Mouse (Mus musculus) R1 (cell line): ENCODE data around the gene Tspan2.
A peak's percentile ranks its signal among the peaks of the same experiment; 100 is the strongest.

Source experiments
- DNase-seq: peaks from one replicate; pipeline ENCODE4 v3.0.0-alpha.2; 2018; ENCODE audit warnings: low read depth, low spot score

Gene Tspan2

DNA sequence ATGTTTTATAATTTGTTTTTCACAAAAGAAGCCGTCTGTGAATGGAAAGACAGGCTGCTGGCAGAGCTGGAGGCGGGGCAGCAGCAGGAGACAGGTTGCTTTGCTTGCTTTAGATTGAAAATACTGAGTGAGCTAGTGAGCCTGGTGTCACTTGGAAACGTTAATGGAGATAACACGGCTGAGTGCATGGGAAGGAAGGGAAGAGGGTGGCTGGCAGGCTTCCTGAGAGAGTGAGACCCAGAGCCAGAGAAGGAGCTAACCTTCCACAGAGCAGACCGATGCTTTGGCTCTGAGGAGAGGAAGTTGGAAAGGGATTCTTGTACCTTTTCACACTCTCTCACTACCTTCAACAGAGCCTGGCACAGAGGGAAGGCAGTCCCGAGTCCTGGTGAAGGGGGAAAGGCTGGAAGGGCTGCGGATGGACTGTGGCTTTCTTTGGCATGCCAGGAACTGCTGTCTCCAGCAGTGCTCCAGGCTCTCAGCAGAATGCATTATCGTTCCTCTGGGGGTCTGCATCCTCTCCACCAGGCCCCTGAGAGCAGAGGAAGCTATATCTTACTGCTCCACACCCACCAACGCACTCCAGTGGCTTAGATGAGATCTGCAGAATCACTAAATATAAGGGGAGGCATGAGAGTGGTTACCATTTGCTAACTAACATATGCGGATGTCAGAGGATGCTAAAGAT is 29.5 kb downstream of the Tspan2 start:
- DNase-seq, result no peak

DNA sequence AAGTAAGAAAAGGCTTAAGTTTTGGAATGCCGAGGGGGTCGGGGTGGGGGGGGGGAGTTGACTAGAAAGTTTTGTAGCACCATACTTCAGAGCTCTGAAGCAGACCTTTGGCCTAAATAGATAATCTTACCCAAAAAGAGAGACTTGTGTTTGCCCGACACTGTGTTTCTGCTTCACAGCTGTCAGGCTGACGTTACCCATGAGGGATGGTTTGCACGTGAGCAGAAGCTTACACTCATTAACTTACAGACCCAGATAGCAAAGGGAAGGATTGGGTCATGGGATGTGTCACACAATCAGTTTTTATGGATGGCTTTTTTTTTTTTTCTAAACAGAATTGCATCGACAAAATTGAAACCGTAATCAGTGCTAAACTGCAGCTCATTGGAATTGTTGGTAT is 30.5 kb downstream of the Tspan2 start:
- DNase-seq, result no peak

- DNase-seq, result no peak
Observed at GRCm38 (mm10) chr3:102773018-102773417, 38.7 kb downstream of the Tspan2 start.

- DNase-seq, result no peak
Observed at GRCm38 (mm10) chr3:102782618-102783017, 48.3 kb downstream of the Tspan2 start, which contains the start of gene Tshb. Gene Tshb (minus strand): TSS chr3:102782718.

- DNase-seq, result peak; percentile 16
Observed at GRCm38 (mm10) chr3:102787369-102787768, 53.0 kb downstream of the Tspan2 start.

- DNase-seq, result peak; percentile 69
Observed at GRCm38 (mm10) chr3:102803937-102804336, 69.6 kb downstream of the Tspan2 start.

DNA sequence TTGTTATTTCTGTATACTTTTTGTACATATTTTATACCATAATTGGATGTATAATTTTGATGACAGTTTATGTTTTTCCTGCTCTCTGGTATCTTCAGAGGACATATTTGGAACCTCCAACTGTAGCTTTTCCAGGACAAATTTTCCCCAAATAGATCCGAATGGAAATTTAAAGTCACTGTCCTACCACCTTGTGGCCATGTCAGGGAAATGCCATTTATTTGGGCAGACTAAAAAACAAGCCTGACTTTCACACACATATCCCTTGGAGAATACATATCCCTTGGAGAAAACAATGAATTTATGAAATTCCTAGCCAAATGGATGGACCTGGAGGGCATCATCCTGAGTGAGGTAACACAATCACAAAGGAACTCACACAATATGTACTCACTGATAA is 108.1 kb downstream of the Tspan2 start:
- peak; percentile 22 for DNase-seq

GRCm38 (mm10) chr3:102848661-102849060 is 114.3 kb downstream of the Tspan2 start:
- DNase-seq, result peak; percentile 85
